Mouse (Mus musculus) ZHBTc4 (cell line): Measurements from ENCODE around the gene Zmat3.
A peak's percentile ranks its signal among the peaks of the same experiment; 100 is the strongest.

ENCODE experiments used
- DNase-seq: peaks from one replicate; pipeline ENCODE4 v3.0.0-alpha.2; 2011; ENCODE audit warnings: low read depth, low spot score

The Zmat3 gene

GRCm38 (mm10) chr3:32365546-32366245, at the start of gene Zmat3:
Gene Zmat3, minus strand, starts transcription at chr3:32366014.
- peak; percentile 89 for DNase-seq

GRCm38 (mm10) chr3:32414381-32414780, 48.6 kb upstream of the Zmat3 start:
- no peak for DNase-seq

- DNase-seq: no peak
Measured at GRCm38 (mm10) chr3:32412502-32413044, 46.8 kb upstream of the Zmat3 start.

- DNase-seq: peak; percentile 38
Measured at GRCm38 (mm10) chr3:32408811-32409273, 43.0 kb upstream of the Zmat3 start.

DNA sequence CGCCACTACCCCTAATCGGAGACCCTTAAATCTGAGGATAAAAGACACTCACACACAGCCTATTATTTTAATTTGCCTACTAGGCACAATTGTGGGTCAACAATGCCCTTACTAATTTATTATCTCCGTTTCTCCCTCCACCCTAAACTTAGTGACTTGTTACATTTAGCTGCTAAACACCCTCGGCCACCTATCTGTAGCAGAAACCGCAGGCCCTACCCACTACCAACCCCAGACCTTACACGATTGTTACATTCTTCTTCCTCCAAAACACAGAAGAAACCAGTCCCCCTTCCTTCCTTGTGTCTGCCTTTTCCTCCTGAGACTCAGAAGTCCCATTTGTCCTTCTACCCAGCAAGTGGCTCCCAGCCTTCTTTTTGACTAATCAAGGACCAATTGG, 41.0 kb upstream of the Zmat3 start:
- DNase-seq: no peak

GRCm38 (mm10) chr3:32405699-32406098, 39.9 kb upstream of the Zmat3 start:
- DNase-seq: no peak

GRCm38 (mm10) chr3:32402990-32403885, 37.4 kb upstream of the Zmat3 start:
- no peak for DNase-seq

DNA sequence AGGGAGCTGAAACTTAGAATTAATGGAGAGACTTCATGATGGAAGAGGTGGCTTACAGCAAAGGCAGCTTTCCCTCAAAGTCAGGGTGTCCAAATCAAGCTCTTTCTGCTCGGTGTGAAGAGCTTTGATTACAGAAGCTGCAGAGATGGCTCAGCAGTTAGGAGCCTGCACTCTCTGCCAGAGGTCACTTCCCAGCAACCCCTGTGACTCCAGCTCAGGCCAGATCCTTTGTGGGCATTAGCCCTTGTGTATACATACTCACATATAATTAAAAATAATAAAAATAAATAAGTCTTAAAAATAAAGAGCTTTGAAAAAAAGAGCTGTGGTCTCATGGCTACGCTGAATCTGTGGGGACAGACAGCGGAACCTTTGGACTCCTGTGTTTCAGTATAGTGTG, 35.8 kb upstream of the Zmat3 start:
- no peak for DNase-seq

DNA sequence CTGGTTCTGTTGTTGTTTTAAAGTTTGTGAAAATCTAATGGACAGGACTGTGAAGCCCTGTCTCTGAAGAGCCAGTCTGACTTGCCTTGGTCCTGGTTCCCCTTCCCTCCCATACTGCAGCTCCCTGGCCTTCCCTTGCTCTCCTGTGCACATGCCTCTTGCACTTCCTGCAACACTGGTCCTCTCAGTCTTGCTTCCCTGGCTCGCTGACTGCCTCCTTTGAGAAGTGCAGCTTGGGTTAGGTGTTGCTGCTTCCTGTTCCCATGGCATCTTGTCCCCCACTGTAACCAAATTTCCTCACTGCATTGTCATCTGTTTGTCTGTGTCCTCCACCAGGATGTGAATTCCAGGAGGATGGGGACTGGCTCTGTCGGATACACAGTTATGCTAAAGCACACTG, 34.1 kb upstream of the Zmat3 start:
- DNase-seq: peak; percentile 10

DNA sequence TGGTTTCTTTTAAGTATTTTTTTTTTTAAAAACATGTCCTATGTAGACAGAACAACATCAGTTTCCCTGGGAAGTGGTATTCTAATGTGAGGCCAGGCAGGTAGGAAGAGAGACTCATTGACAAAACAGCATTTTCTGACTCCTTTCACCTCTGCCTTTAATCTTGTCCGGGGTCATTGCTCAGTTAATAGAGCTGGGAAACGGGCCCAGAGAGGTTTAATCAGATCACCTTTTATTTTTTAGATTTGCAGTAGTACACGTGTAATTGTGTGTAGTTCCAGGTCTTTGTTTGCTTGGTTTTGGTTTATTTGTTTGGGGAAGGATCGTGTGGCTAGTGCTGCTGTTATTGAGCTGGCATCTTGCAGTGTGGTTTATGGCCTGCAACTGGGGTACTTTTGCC, 33.6 kb upstream of the Zmat3 start:
- DNase-seq: no peak

- no peak for DNase-seq
Measured at GRCm38 (mm10) chr3:32398623-32399022, 32.8 kb upstream of the Zmat3 start.

GRCm38 (mm10) chr3:32398175-32398538, 32.3 kb upstream of the Zmat3 start:
- DNase-seq: no peak

DNA sequence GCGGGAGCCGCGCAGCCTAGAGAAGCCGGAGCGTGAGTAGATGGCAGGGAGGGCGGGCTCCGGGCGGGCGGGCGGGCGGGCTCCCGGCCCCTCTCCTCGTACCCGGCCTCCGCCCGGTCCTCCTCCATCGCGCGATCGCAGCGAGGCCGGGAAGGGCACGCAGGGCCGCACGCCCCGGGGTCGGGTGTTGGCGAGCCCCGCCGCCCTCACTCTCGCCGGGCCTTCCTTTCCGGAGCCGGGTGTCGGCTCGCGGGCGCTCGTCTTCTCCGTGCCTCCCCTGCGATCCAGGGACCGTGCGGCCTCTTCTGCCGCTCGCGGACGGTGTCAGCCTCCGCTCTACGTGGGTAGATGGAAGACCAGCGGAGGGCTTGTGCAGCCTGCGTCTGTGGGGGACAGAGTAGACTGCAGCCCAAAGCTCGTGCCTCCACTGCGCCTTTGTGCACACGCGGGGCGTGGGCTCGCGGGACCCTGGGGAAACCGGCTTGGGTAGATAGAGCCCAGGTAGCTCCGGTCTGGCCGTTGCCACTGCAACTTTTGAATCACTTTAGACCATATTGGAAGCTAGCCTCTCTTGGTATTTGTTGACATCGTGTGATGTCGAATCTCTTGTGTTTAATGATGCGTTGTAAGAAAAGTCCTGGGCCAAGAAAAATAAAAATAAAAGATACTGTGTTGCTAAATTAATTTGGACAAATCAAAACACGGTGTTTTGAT, 31.8 kb upstream of the Zmat3 start, which contains the start of gene Pik3ca:
Gene Pik3ca (plus strand): TSS at position 211 of the 714 bp plus-strand sequence.
- peak; percentile 79 for DNase-seq

DNA sequence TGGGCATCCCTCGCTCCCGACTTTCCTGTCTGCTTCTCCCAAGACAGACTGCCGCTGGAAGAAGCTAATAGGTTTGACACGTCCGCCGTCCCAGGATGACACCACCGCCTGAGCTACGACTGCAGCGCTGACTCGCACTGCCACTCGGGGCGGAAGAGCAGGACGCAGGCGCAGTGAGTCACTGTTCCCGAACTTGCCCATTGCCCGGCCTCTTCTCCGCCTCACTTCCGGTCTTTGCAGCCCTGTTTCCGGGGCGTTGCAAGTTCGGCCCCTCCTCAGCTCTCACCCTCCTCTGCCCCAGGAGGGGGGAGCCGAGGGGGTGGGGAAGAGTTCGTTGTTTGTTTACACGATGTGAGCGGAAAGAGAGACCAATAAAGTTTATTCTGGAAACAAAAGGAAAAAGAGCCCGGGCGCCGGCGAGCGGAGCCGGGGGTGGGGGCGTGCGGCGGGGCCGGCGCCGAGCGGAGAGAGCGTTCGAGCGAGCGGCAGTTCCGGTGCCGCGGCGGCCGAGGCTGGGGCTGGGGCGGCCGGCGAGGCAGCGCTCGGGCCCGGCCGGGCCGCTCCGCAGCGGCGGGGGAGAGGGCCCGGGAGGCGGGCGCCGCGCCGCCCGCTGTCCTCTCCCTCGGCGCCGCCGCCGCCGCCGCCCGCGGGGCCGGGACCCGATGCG, 31.1 kb upstream of the Zmat3 start:
- peak; percentile 99 for DNase-seq

- DNase-seq: no peak
Measured at GRCm38 (mm10) chr3:32395771-32396551, 30.1 kb upstream of the Zmat3 start.

DNA sequence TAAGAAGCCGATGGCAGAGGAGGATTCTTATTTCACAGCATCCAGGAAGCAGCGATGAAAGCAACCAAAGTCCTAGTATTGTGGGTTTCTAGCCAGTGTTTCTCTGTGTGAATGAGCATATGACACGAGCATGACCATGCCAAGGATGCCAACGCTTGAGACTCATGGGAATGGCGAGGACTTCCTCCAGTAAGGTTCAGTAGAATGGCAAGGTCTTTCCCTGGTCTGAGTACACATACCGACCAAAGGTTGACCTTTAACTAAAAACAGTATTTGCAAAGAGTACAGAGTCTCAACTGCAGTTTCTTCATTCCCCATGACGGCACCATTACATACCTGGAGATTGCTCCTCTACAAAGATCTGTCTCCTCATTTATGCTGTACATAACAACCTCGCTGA, 28.2 kb upstream of the Zmat3 start:
- DNase-seq: no peak

DNA sequence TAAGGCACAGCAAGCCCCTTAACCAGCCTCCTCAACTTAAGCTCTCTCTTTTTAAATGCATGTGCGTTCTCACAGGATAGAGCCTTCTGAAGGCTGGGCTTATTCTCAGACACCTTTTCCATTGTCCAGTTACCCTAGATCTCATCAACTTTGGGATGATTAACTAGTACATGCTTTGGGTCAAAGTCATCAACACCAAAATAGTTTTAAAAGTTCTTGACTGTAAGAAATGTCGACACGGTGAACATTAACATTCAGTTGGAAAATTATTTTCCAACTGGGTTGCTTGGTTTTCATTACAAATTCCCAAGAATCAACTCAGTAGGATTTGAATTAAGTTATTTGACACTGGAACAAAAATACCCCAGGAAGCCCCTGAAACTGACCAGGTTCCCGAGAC, 27.0 kb upstream of the Zmat3 start:
- no peak for DNase-seq

GRCm38 (mm10) chr3:32381556-32381955, 15.7 kb upstream of the Zmat3 start:
- DNase-seq: no peak

GRCm38 (mm10) chr3:32379891-32380290, 14.1 kb upstream of the Zmat3 start:
- peak; percentile 73 for DNase-seq

DNA sequence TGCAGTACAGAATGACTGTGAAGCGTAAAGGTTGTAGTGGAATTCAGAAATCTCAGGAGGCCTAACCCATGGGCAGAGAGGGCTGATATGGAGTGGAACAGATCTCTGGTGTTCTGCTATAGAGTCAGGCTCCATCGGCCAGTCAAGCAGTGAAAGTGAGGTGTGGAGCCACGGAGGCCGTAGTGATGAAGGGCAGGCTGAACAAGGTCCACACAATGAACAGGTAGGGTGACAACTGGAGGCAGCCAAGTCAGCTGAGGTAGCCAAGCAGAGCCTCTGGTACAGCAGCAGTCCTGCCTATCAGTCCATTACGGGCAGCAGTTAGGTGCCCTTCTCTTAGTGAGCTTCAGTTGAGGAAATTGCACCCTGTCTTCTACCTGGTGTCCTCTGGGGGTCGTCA, 7.4 kb upstream of the Zmat3 start:
- no peak for DNase-seq
